8 mouse cellular contexts compared by ENCODE assay signal in the genomic region with DNA sequence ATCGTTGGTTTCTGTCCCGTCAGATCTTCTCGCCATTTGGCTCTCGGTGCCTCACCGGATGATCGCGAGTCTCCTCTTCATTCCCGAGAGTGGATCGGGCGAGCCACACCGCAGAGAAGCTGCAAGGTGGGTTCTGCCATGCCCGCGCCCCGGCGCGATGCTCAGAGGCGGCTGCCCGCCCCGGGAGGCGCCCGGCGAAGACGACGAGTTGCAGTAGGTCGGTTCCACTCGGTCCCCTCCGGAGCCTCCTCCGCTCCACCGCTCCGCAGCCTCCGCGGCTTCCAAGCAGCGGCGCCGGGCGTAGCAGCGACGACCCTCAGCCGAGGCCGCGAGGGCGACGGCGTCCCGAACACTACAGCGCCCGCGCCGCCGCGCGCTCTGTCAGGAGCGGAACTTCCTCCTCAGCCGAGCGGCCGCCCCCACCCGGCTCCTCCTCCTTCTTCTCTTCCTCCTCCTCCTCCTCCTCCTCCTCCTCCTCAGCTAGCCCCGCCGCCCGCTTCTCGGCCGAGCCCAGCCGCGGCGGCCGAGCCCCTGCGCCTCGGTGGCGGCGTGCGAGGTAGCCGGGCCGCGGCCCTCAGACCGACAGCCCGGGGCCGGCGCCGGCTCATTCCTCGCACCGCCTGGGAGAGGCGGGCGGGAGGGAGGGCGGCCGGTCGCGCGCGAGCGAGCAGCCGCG. TPM values are rescaled to one million over a fixed set of nuclear protein-coding genes. Genes with fewer than 3 reads are reported as not detected.
A peak's percentile ranks its signal among the peaks of the same experiment; 100 is the strongest.
DNase-seq lines count a peak whose midpoint lies in the region; ATAC-seq lines count a peak whose summit lies in the region.

A gene (minus strand): TSS at position 417 of the 676 bp plus-strand sequence.

- peak within 1 kb of the TSS; percentile 88 for H3K4me3 ChIP-seq in hindbrain, embryonic 15.5 days
- peak within 1 kb of the TSS; percentile 95 for H3K4me3 ChIP-seq in megakaryocyte, embryonic 14.5 days (replicated peaks)

- peak within 1 kb of the TSS; percentile 93 for H3K4me2 ChIP-seq in hindbrain, embryonic 15.5 days

- no peaks in the 10 kb centered on the region for H3K36me3 ChIP-seq in hindbrain, embryonic 15.5 days
- peaks cover 3% of the 10 kb centered on the region for H3K36me3 ChIP-seq in megakaryocyte, embryonic 14.5 days (replicated peaks; ENCODE audit: low read length)

- peak within 1 kb of the TSS; percentile 93 for H3K9ac ChIP-seq in hindbrain, embryonic 15.5 days

- ATAC-seq in hindbrain, embryonic 15.5 days (ENCODE audit: low FRiP score, low read depth), result peak; percentile 94

- peak within 1 kb of the TSS; percentile 99 for H3K27ac ChIP-seq in hindbrain, embryonic 15.5 days (replicated peaks)

- DNase-seq in T-cell, adult 2 months (ENCODE audit: low spot score), result peak; percentile 85
- peak; percentile 89 to 91 for DNase-seq in cerebellum, postnatal 25 days
- peak; percentile 81 to 82 for DNase-seq in frontal cortex, postnatal 36 days (ENCODE audit: low spot score in 2 of 2)
- peak; percentile 73 for DNase-seq in left cerebral cortex, adult 8-10 months (ENCODE audit: low spot score in 2 of 2)
- DNase-seq in right cerebral cortex, adult 2 months (ENCODE audit: low spot score in 2 of 2), result peak; percentile 77 to 80
- peak; percentile 90 for DNase-seq in urinary bladder, postnatal 14 days (ENCODE audit: low spot score)

- WGBS in hindbrain, embryonic 15.5 days, result under 1% methylated on average over 86 of the region's 92 CpGs

- H3K9me3 ChIP-seq in hindbrain, embryonic 15.5 days, result no peaks in the 10 kb centered on the region
- H3K9me3 ChIP-seq in megakaryocyte, embryonic 14.5 days, result no peaks in the 10 kb centered on the region

- peaks cover 29% of the 10 kb centered on the region for H3K4me1 ChIP-seq in hindbrain, embryonic 15.5 days (replicated peaks)
- H3K4me1 ChIP-seq in megakaryocyte, embryonic 14.5 days, result peaks cover 46% of the 10 kb centered on the region

- H3K27me3 ChIP-seq in hindbrain, embryonic 15.5 days, result no peaks in the 10 kb centered on the region
- H3K27me3 ChIP-seq in megakaryocyte, embryonic 14.5 days (replicated peaks), result no peaks in the 10 kb centered on the region

RNA-seq across cellular contexts. Expression of the gene that starts here (rescaled TPM):
- polyA plus RNA-seq in hindbrain, embryonic 15.5 days (2015; fragmentation: Nextera tagmentation; extraction: Ambion mirVana), result 46.8 and 47.3 TPM in 2 replicates
- 100 to 1,000 TPM; 128 to 161 (median 154) TPM for total RNA-seq in left cerebral cortex, adult 8-10 months (2022)
- polyA plus RNA-seq in megakaryocyte, embryonic 14.5 days (2012; ENCODE audit: insufficient read depth, low replicate concordance), result 20.6 and 43.4 TPM in 2 replicates

Comparison
In these comparisons a context has a peak if more than half of its experiments do, and no peak if none do; other contexts are left out.
1. Peak in every context shown above with its lines: DNase-seq, ATAC-seq, H3K4me3 ChIP-seq and H3K27ac ChIP-seq.